Mouse (Mus musculus) intestine, embryonic 14.5 days (tissue): ENCODE measurements around the gene Myh14. TPM values are rescaled to one million over a fixed set of nuclear protein-coding genes. Genes with fewer than 3 reads are reported as not detected.

ENCODE experiments used
- ATAC-seq: fragments of 200-750 bp; cut with Nextera tagmentation; replicated peaks from 2 replicates; pipeline ENCODE4 v1.8.0; 2017; ENCODE audit warnings: low read depth, moderate number of reproducible peaks, moderate TSS enrichment, moderate library complexity; ENCODE audit not compliant: low FRiP score, low TSS enrichment
- DNase-seq: peaks from one replicate; pipeline ENCODE4 v3.0.0-alpha.2; 2018; ENCODE audit warnings: low spot score
- H3K27ac ChIP-seq: fragments of 300-500 bp; sonication (generic); 2 replicates; pipeline ENCODE4 v1.5.1; 2014; ENCODE audit warnings: low read depth, mild to moderate bottlenecking, control low read depth
- H3K27me3 ChIP-seq: fragments of 300-500 bp; sonication (generic); replicated peaks from 2 replicates; pipeline ENCODE4 v1.6.1; 2014; ENCODE audit warnings: low read length, control low read depth; ENCODE audit not compliant: control insufficient read depth, insufficient read depth
- H3K36me3 ChIP-seq: fragments of 300-500 bp; sonication (generic); 2 replicates; pipeline ENCODE4 v1.6.1; 2014; ENCODE audit warnings: low read length, control low read depth; ENCODE audit not compliant: control insufficient read depth, insufficient read depth
- H3K4me1 ChIP-seq: fragments of 300-500 bp; sonication (generic); replicated peaks from 2 replicates; pipeline ENCODE4 v1.6.1; 2014; ENCODE audit warnings: low read length, control low read depth, mixed read lengths; ENCODE audit not compliant: control insufficient read depth, insufficient read depth
- H3K4me2 ChIP-seq: fragments of 300-500 bp; sonication (generic); 2 replicates; pipeline ENCODE4 v1.6.1; 2014; ENCODE audit warnings: low read length
- H3K4me3 ChIP-seq: fragments of 300-500 bp; sonication (generic); 2 replicates; pipeline ENCODE4 v1.5.1; 2014; ENCODE audit warnings: low read depth, low read length, control low read depth, mixed read lengths
- H3K9ac ChIP-seq: fragments of 300-500 bp; sonication (generic); 2 replicates; pipeline ENCODE4 v1.6.1; 2014; ENCODE audit warnings: mild to moderate bottlenecking, low read length
- H3K9me3 ChIP-seq: fragments of 300-500 bp; sonication (generic); 2 replicates; pipeline ENCODE4 v1.6.1; 2016; ENCODE audit warnings: low read length, control low read depth; ENCODE audit not compliant: control insufficient read depth
- WGBS: fragments of 180-500 bp; shearing (Covaris S2); extraction: QIAGEN DNeasy Blood & Tissue Kit; methylation state at CpG from one replicate; pipeline ENCODE4 v1.1.7; 2014; 5-methylcytosine and 5-hydroxymethylcytosine counted together
- polyA plus RNA-seq: library from polyadenylated mRNA; unstranded; fragments of >200 nt; fragmentation: Nextera tagmentation; extraction: Ambion mirVana; gene quantifications from 2 replicates; pipeline ENCODE4 v1.2.1, GENCODE M21; 2014

Myh14 gene
- polyA plus RNA-seq, 1 experiment from 2014 or later: 33.4 TPM

- ATAC-seq: peak; percentile 65
- H3K4me1 ChIP-seq: 0 out of 2 replicates have a peak, but pooled peaks cover 3% of the 10 kb centered on the region
- H3K27me3 ChIP-seq: no peaks in the 10 kb centered on the region
- H3K4me2 ChIP-seq: no peak overlapping the region
- 9% methylated on average over 6 of the region's 6 CpGs for WGBS
- H3K36me3 ChIP-seq: no peaks in the 10 kb centered on the region
- H3K9ac ChIP-seq: no peak overlapping the region
- H3K9me3 ChIP-seq: no peaks in the 10 kb centered on the region
- no peak overlapping the region for H3K4me3 ChIP-seq
- DNase-seq: no peak
- H3K27ac ChIP-seq: no peak overlapping the region
Measured at GRCm38 (mm10) chr7:44701921-44702320, 31.3 kb upstream of the Myh14 start.

- ATAC-seq: no peak
- DNase-seq: no peak
- no peak overlapping the region for H3K4me2 ChIP-seq
- H3K36me3 ChIP-seq: no peaks in the 10 kb centered on the region
- no peaks in the 10 kb centered on the region for H3K27me3 ChIP-seq
- 62% methylated on average over 7 of the region's 7 CpGs for WGBS
- no peak overlapping the region for H3K9ac ChIP-seq
- H3K27ac ChIP-seq: no peak overlapping the region
- no peaks in the 10 kb centered on the region for H3K9me3 ChIP-seq
- H3K4me1 ChIP-seq: 0 out of 2 replicates have a peak, but pooled peaks cover 3% of the 10 kb centered on the region
- no peak overlapping the region for H3K4me3 ChIP-seq
Measured at GRCm38 (mm10) chr7:44697980-44698379, 27.3 kb upstream of the Myh14 start.

GRCm38 (mm10) chr7:44697191-44697710, 26.6 kb upstream of the Myh14 start:
- no peak overlapping the region for H3K9ac ChIP-seq
- 0 out of 2 replicates have a peak, but pooled peaks cover 3% of the 10 kb centered on the region for H3K4me1 ChIP-seq
- no peak overlapping the region for H3K4me3 ChIP-seq
- H3K9me3 ChIP-seq: no peaks in the 10 kb centered on the region
- no peaks in the 10 kb centered on the region for H3K27me3 ChIP-seq
- H3K4me2 ChIP-seq: no peak overlapping the region
- no peak overlapping the region for H3K27ac ChIP-seq
- WGBS: 14% methylated on average over 20 of the region's 20 CpGs
- ATAC-seq (no peak), DNase-seq (no peak)
- no peaks in the 10 kb centered on the region for H3K36me3 ChIP-seq

GRCm38 (mm10) chr7:44695223-44695622, 24.6 kb upstream of the Myh14 start:
- no peak overlapping the region for H3K27ac ChIP-seq
- no peaks in the 10 kb centered on the region for H3K36me3 ChIP-seq
- 0 out of 2 replicates have a peak, but pooled peaks cover 3% of the 10 kb centered on the region for H3K4me1 ChIP-seq
- H3K9me3 ChIP-seq: no peaks in the 10 kb centered on the region
- ATAC-seq: peak; percentile 44; the same call in 1 of the 2 replicates
- H3K27me3 ChIP-seq: no peaks in the 10 kb centered on the region
- no peak overlapping the region for H3K9ac ChIP-seq
- H3K4me2 ChIP-seq: no peak overlapping the region
- WGBS: 80% methylated on average over 4 of the region's 4 CpGs
- H3K4me3 ChIP-seq: no peak overlapping the region
- DNase-seq: no peak

- Histone ChIP-seq H3K36me3 (no peaks in the 10 kb centered on the region), H3K27ac (no peak overlapping the region), H3K27me3 (no peaks in the 10 kb centered on the region), H3K4me3 (no peak overlapping the region), H3K4me1 (0 out of 2 replicates have a peak, but pooled peaks cover 3% of the 10 kb centered on the region), H3K9me3 (no peaks in the 10 kb centered on the region), H3K9ac (no peak overlapping the region), H3K4me2 (no peak overlapping the region)
- ATAC-seq (peak; percentile 24; the same call in 1 of the 2 replicates), DNase-seq (no peak)
- WGBS: 57% methylated on average over 10 of the region's 10 CpGs
Measured at GRCm38 (mm10) chr7:44693427-44694175, 23.0 kb upstream of the Myh14 start.

GRCm38 (mm10) chr7:44689331-44689730, 18.7 kb upstream of the Myh14 start:
- ATAC-seq (no peak), DNase-seq (no peak)
- Histone ChIP-seq H3K9ac (no peak overlapping the region), H3K36me3 (no peaks in the 10 kb centered on the region), H3K27ac (no peak overlapping the region), H3K4me1 (0 out of 2 replicates have a peak, but pooled peaks cover 2% of the 10 kb centered on the region), H3K4me2 (no peak overlapping the region), H3K9me3 (no peaks in the 10 kb centered on the region), H3K27me3 (no peaks in the 10 kb centered on the region), H3K4me3 (no peak overlapping the region)
- 90% methylated on average over 7 of the region's 7 CpGs for WGBS

- Histone ChIP-seq H3K27me3 (no peaks in the 10 kb centered on the region), H3K4me3 (no peak overlapping the region), H3K36me3 (no peaks in the 10 kb centered on the region), H3K27ac (no peak overlapping the region), H3K9me3 (no peaks in the 10 kb centered on the region), H3K9ac (no peak overlapping the region), H3K4me2 (no peak overlapping the region), H3K4me1 (0 out of 2 replicates have a peak, but pooled peaks cover 2% of the 10 kb centered on the region)
- no peak for ATAC-seq
- no peak for DNase-seq
- WGBS: 62% methylated on average over 3 of the region's 3 CpGs
Measured at GRCm38 (mm10) chr7:44688890-44689289, 18.2 kb upstream of the Myh14 start.

GRCm38 (mm10) chr7:44685531-44686402, 15.1 kb upstream of the Myh14 start:
- Histone ChIP-seq H3K4me1 (0 out of 2 replicates have a peak, but pooled peaks cover 2% of the 10 kb centered on the region), H3K36me3 (no peaks in the 10 kb centered on the region), H3K9ac (no peak overlapping the region), H3K27me3 (no peaks in the 10 kb centered on the region), H3K4me2 (no peak overlapping the region), H3K4me3 (no peak overlapping the region), H3K9me3 (no peaks in the 10 kb centered on the region), H3K27ac (no peak overlapping the region)
- DNase-seq (no peak), ATAC-seq (no peak; the same call in 1 of the 2 replicates)
- 47% methylated on average over 17 of the region's 17 CpGs for WGBS
